9 mouse cellular contexts compared by ENCODE assay signal in the genomic region with DNA sequence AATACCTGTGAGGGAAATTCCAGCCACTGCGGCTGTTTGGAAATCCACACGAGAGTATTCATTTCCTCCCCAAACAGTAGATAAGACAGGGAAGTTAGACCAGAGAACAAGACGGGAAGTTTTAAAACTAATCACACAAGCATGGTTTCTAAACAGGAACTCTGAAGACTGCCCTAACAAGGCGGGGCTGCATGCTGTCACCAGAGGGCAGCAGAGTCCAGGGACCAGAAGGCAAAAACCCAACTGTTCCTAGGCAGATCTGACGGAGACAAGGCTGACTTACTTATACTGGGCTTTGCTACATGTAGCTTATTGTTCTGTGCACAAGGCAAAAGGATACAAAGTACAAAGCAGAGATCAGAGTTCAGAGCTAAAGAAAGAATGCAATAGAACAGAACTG. TPM values are rescaled to one million over a fixed set of nuclear protein-coding genes. Genes with fewer than 3 reads are reported as not detected.
DNase-seq lines count a peak whose midpoint lies in the region; ATAC-seq and TF ChIP-seq lines count a peak whose summit lies in the region.
"Had no signal": no experiment of that assay in that cellular context is flagged by ENCODE, and none has a peak within 500 bp of the region (broad histone marks: within the 10 kb centered on the region; RNA-seq: fewer than 3 reads in every experiment).

No protein-coding gene starts in this region.

- ATAC-seq in liver, embryonic 12.5 days: no peak
- peak; percentile 72 for ATAC-seq in intestine, embryonic 16.5 days

- peak; percentile 65; the same call in 1 of the 2 replicates for TF ChIP-seq CTCF in thymus, adult 2 months (IDR thresholded peaks at IDR 0.05; ENCODE audit: borderline replicate concordance, control insufficient read depth, extremely low read depth, insufficient read depth, low read length, poor library complexity)

- no peak overlapping the region for H3K27ac ChIP-seq in liver, embryonic 12.5 days
- H3K27ac ChIP-seq in intestine, embryonic 16.5 days (ENCODE audit: low read length): no peak overlapping the region
- no peak overlapping the region for H3K27ac ChIP-seq in limb, embryonic 10.5 days
- H3K27ac ChIP-seq in thymus, adult 2 months (ENCODE audit: control insufficient read depth, insufficient read depth, low read length): no peak overlapping the region

- H3K4me2 ChIP-seq in liver, embryonic 12.5 days: no peak overlapping the region
- no peak overlapping the region for H3K4me2 ChIP-seq in intestine, embryonic 16.5 days (ENCODE audit: low read depth, low read length)

- 4% methylated on average over 5 of the region's 5 CpGs for WGBS in liver, embryonic 12.5 days (ENCODE audit: insufficient replicate concordance)
- WGBS in intestine, embryonic 16.5 days: 5% methylated on average over 5 of the region's 5 CpGs
- 21% methylated on average over 5 of the region's 5 CpGs for WGBS in limb, embryonic 10.5 days
- 5% methylated on average over 5 of the region's 5 CpGs for WGBS in thymus, adult 2 months

- H3K4me3 ChIP-seq in liver, embryonic 12.5 days: no peak overlapping the region
- no peak overlapping the region for H3K4me3 ChIP-seq in intestine, embryonic 16.5 days (ENCODE audit: low read length)
- no peak overlapping the region for H3K4me3 ChIP-seq in limb, embryonic 10.5 days
- H3K4me3 ChIP-seq in thymus, adult 2 months (ENCODE audit: control insufficient read depth, insufficient read depth, low read length): no peak overlapping the region
- H3K4me3 ChIP-seq: erythroblast, embryonic 14.5 days had no signal

- no peak for TF ChIP-seq POLR2A in thymus, adult 2 months (IDR thresholded peaks at IDR 0.05; ENCODE audit: control insufficient read depth, extremely low read depth, insufficient read depth, low read length, poor library complexity)

- peaks cover 10% of the 10 kb centered on the region for H3K27me3 ChIP-seq in liver, embryonic 12.5 days (replicated peaks)
- no peaks in the 10 kb centered on the region; the same call in 1 of the 2 replicates for H3K27me3 ChIP-seq in intestine, embryonic 16.5 days (replicated peaks; ENCODE audit: control insufficient read depth, insufficient read depth, low read length)
- peaks cover 22% of the 10 kb centered on the region for H3K27me3 ChIP-seq in limb, embryonic 10.5 days (ENCODE audit: low read depth, poor library complexity, severe bottlenecking)
- no peaks in the 10 kb centered on the region for H3K27me3 ChIP-seq in thymus, adult 2 months (ENCODE audit: control insufficient read depth, insufficient read depth, low read length)

- H3K9me3 ChIP-seq in liver, embryonic 12.5 days (replicated peaks): no peaks in the 10 kb centered on the region
- no peaks in the 10 kb centered on the region for H3K9me3 ChIP-seq in intestine, embryonic 16.5 days (ENCODE audit: control insufficient read depth, low read length)
- no peaks in the 10 kb centered on the region for H3K9me3 ChIP-seq in limb, embryonic 10.5 days (replicated peaks)

- peak; percentile 75 for DNase-seq in liver
- peak; percentile 58 for DNase-seq in c-Kit-positive CD71-positive TER-119-positive erythroid progenitor cells, embryonic 14.5 days (ENCODE audit: low spot score)
- peak; percentile 51 to 75 for DNase-seq in frontal cortex, postnatal 10 days (ENCODE audit: low spot score in 2 of 2)
- DNase-seq in limb, embryonic 10.5 days (ENCODE audit: low spot score): peak; percentile 69
- peak; percentile 63 for DNase-seq in ovary, postnatal 10 days (ENCODE audit: low spot score)
- peak; percentile 77 for DNase-seq in thymus, adult 2 months

- no peak overlapping the region for H3K9ac ChIP-seq in liver, embryonic 12.5 days
- no peak overlapping the region for H3K9ac ChIP-seq in intestine, embryonic 16.5 days (ENCODE audit: low read depth, low read length)

- H3K4me1 ChIP-seq in liver, embryonic 12.5 days: peaks cover 4% of the 10 kb centered on the region; the same call in 1 of the 2 replicates
- no peaks in the 10 kb centered on the region for H3K4me1 ChIP-seq in intestine, embryonic 16.5 days (ENCODE audit: control insufficient read depth, insufficient read depth, low read length)
- H3K4me1 ChIP-seq in limb, embryonic 10.5 days: no peaks in the 10 kb centered on the region
- H3K4me1 ChIP-seq in thymus, adult 2 months (replicated peaks; ENCODE audit: control insufficient read depth, insufficient read depth, low read length): no peaks in the 10 kb centered on the region; the same call in 1 of the 2 replicates

- H3K36me3 ChIP-seq in liver, embryonic 12.5 days: no peaks in the 10 kb centered on the region
- H3K36me3 ChIP-seq in intestine, embryonic 16.5 days (ENCODE audit: control insufficient read depth, insufficient read depth, low read length): no peaks in the 10 kb centered on the region
- H3K36me3 ChIP-seq in limb, embryonic 10.5 days: no peaks in the 10 kb centered on the region
- H3K36me3 ChIP-seq in thymus, adult 2 months (ENCODE audit: control insufficient read depth, insufficient read depth, low read length): no peaks in the 10 kb centered on the region

RNA-seq across cellular contexts. Expression of a gene that starts 5.2 kb away (rescaled TPM):
- 1.9 TPM in 2 replicates for polyA plus RNA-seq in liver, embryonic 12.5 days (2016; fragmentation: Nextera tagmentation; extraction: Ambion mirVana)
- polyA plus RNA-seq in intestine, embryonic 16.5 days (2015; fragmentation: Nextera tagmentation; extraction: Ambion mirVana): 3.2 and 3.5 TPM in 2 replicates
- 0.34 and 0.70 TPM in 2 replicates for polyA plus RNA-seq in limb, embryonic 10.5 days (2016; fragmentation: Nextera tagmentation; extraction: Ambion mirVana)
- 0.60 and 0.65 TPM in 2 replicates for polyA plus RNA-seq in thymus, adult 2 months (2012; rRNA removed)

RNA-seq across cellular contexts. Expression of a gene that starts 43.2 kb away (rescaled TPM):
- polyA plus RNA-seq in liver, embryonic 12.5 days (2016; fragmentation: Nextera tagmentation; extraction: Ambion mirVana): 70.6 and 71.0 TPM in 2 replicates
- 44.7 and 46.4 TPM in 2 replicates for polyA plus RNA-seq in intestine, embryonic 16.5 days (2015; fragmentation: Nextera tagmentation; extraction: Ambion mirVana)
- 103 and 108 TPM in 2 replicates for polyA plus RNA-seq in limb, embryonic 10.5 days (2016; fragmentation: Nextera tagmentation; extraction: Ambion mirVana)
- 30.9 and 37.7 TPM in 2 replicates for polyA plus RNA-seq in thymus, adult 2 months (2012; rRNA removed)

RNA-seq across cellular contexts. Expression of a gene that starts 50.4 kb away (rescaled TPM):
- polyA plus RNA-seq in liver, embryonic 12.5 days (2016; fragmentation: Nextera tagmentation; extraction: Ambion mirVana): not detected in 2 replicates
- 0.91 and 1.1 TPM in 2 replicates for polyA plus RNA-seq in intestine, embryonic 16.5 days (2015; fragmentation: Nextera tagmentation; extraction: Ambion mirVana)
- not detected in 2 replicates for polyA plus RNA-seq in limb, embryonic 10.5 days (2016; fragmentation: Nextera tagmentation; extraction: Ambion mirVana)
- polyA plus RNA-seq in thymus, adult 2 months (2012; rRNA removed): 0.73 and 0.87 TPM in 2 replicates
- polyA plus RNA-seq: erythroblast, embryonic 14.5 days had no signal
